Mouse (Mus musculus) CH12.LX (cell line): ENCODE data around the gene Zfp345. TPM values are rescaled to one million over a fixed set of nuclear protein-coding genes. Genes with fewer than 3 reads are reported as not detected.
"Not testable (repeated sequence)": the region's sequence is repeated elsewhere in the genome, so short reads cannot be mapped to it uniquely, and the experiment has no call there.

ENCODE experiments used
- DNase-seq: peaks from one replicate; pipeline ENCODE4 v3.0.0-alpha.2; 2013; ENCODE audit errors: extremely low read depth
- H3K27ac ChIP-seq: 2 replicates; pipeline ENCODE4 v1.5.1; 2012; ENCODE audit warnings: low read depth, mild to moderate bottlenecking, control low read depth, moderate library complexity; ENCODE audit not compliant: insufficient read depth
- H3K27me3 ChIP-seq: replicated peaks from 2 replicates; pipeline ENCODE3; 2012; ENCODE audit warnings: inconsistent platforms
- H3K36me3 ChIP-seq, 2 experiments: replicated peaks in 1 of 2; 2 replicates each; pipeline versions ENCODE3 to v1.6.1; 2012; ENCODE audit warnings: inconsistent platforms in 1 of 2, low read length in 1 of 2, mild to moderate bottlenecking in 1 of 2, mixed read lengths in 1 of 2, moderate library complexity in 1 of 2; ENCODE audit not compliant: control insufficient read depth in 1 of 2, insufficient read depth in 1 of 2
- H3K4me1 ChIP-seq, 2 experiments: 2 replicates each; pipeline ENCODE4 v1.6.1; 2012; ENCODE audit warnings: inconsistent platforms in 1 of 2, moderate library complexity in 1 of 2; ENCODE audit not compliant: insufficient read depth in 2 of 2, control insufficient read depth in 1 of 2
- H3K4me2 ChIP-seq: 2 replicates; pipeline ENCODE4 v1.6.1; 2012; ENCODE audit warnings: low read depth, mild to moderate bottlenecking, control low read depth; ENCODE audit not compliant: poor library complexity, insufficient read depth, severe bottlenecking
- H3K4me3 ChIP-seq, 3 experiments: fragments of 150-350 bp in 1 of 3; sonication (generic) in 1 of 3; replicated peaks in 1 of 3; 2 replicates each; pipeline versions ENCODE3 to v1.5.1; 2011 to 2012; ENCODE audit warnings: low read depth in 2 of 3, low read length in 2 of 3, mild to moderate bottlenecking in 2 of 3, moderate library complexity in 2 of 3, control low read depth in 1 of 3, improper control_type of control experiment in 1 of 3, inconsistent platforms in 1 of 3, mixed read lengths in 1 of 3; ENCODE audit not compliant: poor library complexity in 1 of 3
- H3K79me2 ChIP-seq: replicated peaks from 2 replicates; pipeline ENCODE4 v1.6.1; 2012; ENCODE audit warnings: mild to moderate bottlenecking, moderate library complexity; ENCODE audit not compliant: control insufficient read depth, poor library complexity, insufficient read depth, severe bottlenecking; ENCODE audit errors: extremely low read depth
- H3K9ac ChIP-seq: 2 replicates; pipeline ENCODE4 v1.6.1; 2012; ENCODE audit warnings: low read depth, mild to moderate bottlenecking, control low read depth, moderate library complexity; ENCODE audit not compliant: insufficient read depth
- H3K9me3 ChIP-seq: replicated peaks from 2 replicates; pipeline ENCODE3; 2012; ENCODE audit warnings: low read length, inconsistent platforms, mixed read lengths
- CTCF ChIP-seq, 2 experiments: IDR thresholded peaks in 1 of 2; conservative IDR thresholded peaks in 1 of 2; 2 replicates each; pipeline ENCODE4 v1.5.1; 2011 to 2012; ENCODE audit warnings: low read depth in 2 of 2, low read length in 2 of 2, improper control_type of control experiment in 1 of 2, inconsistent platforms in 1 of 2, mild to moderate bottlenecking in 1 of 2, moderate library complexity in 1 of 2
- ELF1 ChIP-seq: IDR thresholded peaks from 2 replicates; pipeline ENCODE4 v1.6.1; 2014; ENCODE audit warnings: low read depth, mild to moderate bottlenecking, inconsistent platforms, low read length, improper control_type of control experiment
- EP300 ChIP-seq: IDR thresholded peaks from 2 replicates; pipeline ENCODE4 v1.6.1; 2011; ENCODE audit warnings: low read length, improper control_type of control experiment
- HCFC1 ChIP-seq: IDR thresholded peaks from 2 replicates; pipeline ENCODE4 v1.6.1; 2012; ENCODE audit warnings: low read depth, mild to moderate bottlenecking, inconsistent platforms, low read length, improper control_type of control experiment
- JUN ChIP-seq: IDR thresholded peaks from 2 replicates; pipeline ENCODE4 v1.6.1; 2011; ENCODE audit warnings: low read depth, mild to moderate bottlenecking, low read length, improper control_type of control experiment, moderate library complexity; ENCODE audit not compliant: insufficient read depth
- KAT2A ChIP-seq: IDR thresholded peaks from 2 replicates; pipeline ENCODE4 v1.6.1; 2012; ENCODE audit warnings: low read length, improper control_type of control experiment, inconsistent platforms; ENCODE audit not compliant: insufficient replicate concordance
- NELFE ChIP-seq: IDR thresholded peaks from 2 replicates; pipeline ENCODE4 v1.6.1; 2011; ENCODE audit warnings: low read depth, low read length, improper control_type of control experiment
- NRF1 ChIP-seq: IDR thresholded peaks from 2 replicates; pipeline ENCODE4 v1.6.1; 2014; ENCODE audit warnings: low read depth, mild to moderate bottlenecking, inconsistent platforms, low read length, improper control_type of control experiment, moderate library complexity
- POLR2A ChIP-seq: IDR thresholded peaks from 2 replicates; pipeline ENCODE4 v1.6.1; 2011; ENCODE audit warnings: low read depth, mild to moderate bottlenecking, improper control_type of control experiment, low read length
- POLR2AphosphoS2 ChIP-seq: IDR thresholded peaks from 2 replicates; pipeline ENCODE4 v1.6.1; 2011; ENCODE audit warnings: low read depth, low read length, improper control_type of control experiment
- RAD21 ChIP-seq: IDR thresholded peaks from 2 replicates; pipeline ENCODE4 v1.6.1; 2011; ENCODE audit warnings: low read depth, mild to moderate bottlenecking, low read length, improper control_type of control experiment, moderate library complexity
- SIN3A ChIP-seq: IDR thresholded peaks from 2 replicates; pipeline ENCODE4 v1.6.1; 2012; ENCODE audit warnings: low read length, improper control_type of control experiment, inconsistent platforms
- SMC3 ChIP-seq: IDR thresholded peaks from 2 replicates; pipeline ENCODE4 v1.6.1; 2011; ENCODE audit warnings: low read depth, low read length, improper control_type of control experiment
- TBP ChIP-seq: conservative IDR thresholded peaks from 2 replicates; pipeline ENCODE4 v1.6.1; 2011; ENCODE audit warnings: low read depth, low read length, improper control_type of control experiment
- ZNF384 ChIP-seq: IDR thresholded peaks from 2 replicates; pipeline ENCODE4 v1.6.1; 2012; ENCODE audit warnings: low read depth, low read length, improper control_type of control experiment, inconsistent platforms
- dilution Hi-C: fragments of 300-500 bp; cut with MboI; formaldehyde crosslinking; loops from 2 replicates; pipeline ENCODE4 v1.14.3; 2020; ENCODE audit warnings: low sequenced_read_pairs; ENCODE audit not compliant: extremely low pct_unique_long_range_greater_than_20kb, extremely low pct_ligation_motif_present
- in situ Hi-C: fragments of 300-500 bp; cut with MboI; formaldehyde crosslinking; loops from 3 replicates; pipeline ENCODE4 v1.14.3; 2019; ENCODE audit warnings: low sequenced_read_pairs, low pct_ligation_motif_present, low pct_unique_long_range_greater_than_20kb, mixed read lengths
- polyA plus RNA-seq: library from polyadenylated mRNA; unstranded; fragments of >175 nt; gene quantifications from 2 replicates; pipeline ENCODE4 v1.2.1, GENCODE M21; 2012; ENCODE audit warnings: low read depth; ENCODE audit not compliant: insufficient read length
- total RNA-seq, 2 experiments: library from RNA; depleted of rRNA; stranded (reverse); fragments of 300-350 nt in 1 of 2; fragments of >200 nt in 1 of 2; gene quantifications; 2 replicates each; pipeline ENCODE4 v1.2.3; 2012 to 2014

Gene Zfp345
- total RNA-seq (2012; rRNA removed) (4.5 and 6.6 TPM in 2 replicates), total RNA-seq (2014; rRNA removed) (15.0 and 16.6 TPM in 2 replicates), polyA plus RNA-seq (6.0 and 6.3 TPM in 2 replicates)

- H3K79me2 ChIP-seq, H3K4me1 ChIP-seq, dilution Hi-C loops, H3K27me3 ChIP-seq, H3K36me3 ChIP-seq, H3K9me3 ChIP-seq: not testable (repeated sequence)
- Histone ChIP-seq H3K9ac (peak within 1 kb of the TSS; percentile 55), H3K4me3 (peak within 1 kb of the TSS; percentile 40 to 69 (median 54)), H3K27ac (peak within 1 kb of the TSS; percentile 40; the same call in 1 of the 2 replicates), H3K4me2 (peak within 1 kb of the TSS; percentile 87)
- TF ChIP-seq SMC3 = peak; percentile 39
- TF ChIP-seq HCFC1 = peak; percentile 51; the same call in 1 of the 2 replicates
- TF ChIP-seq POLR2A = peak; percentile 45; the same call in 1 of the 2 replicates
- peak; percentile 31; the same call in 1 of the 2 replicates for TF ChIP-seq NELFE
- TF ChIP-seq ZNF384 = peak; percentile 71
- TF ChIP-seq TBP = 0 out of 2 replicates have a peak, but pooled peaks have one; percentile 52
- TF ChIP-seq CTCF (conservative IDR thresholded peaks at IDR 0.05 in 1 of 2, IDR thresholded peaks at IDR 0.05 in 1 of 2; ENCODE audit: low read depth in 2 of 2, low read length in 2 of 2) = peak; percentile 32 to 61; a peak in 3 of 4 replicates
- TF ChIP-seq ELF1 = peak; percentile 55
- TF ChIP-seq RAD21 = peak; percentile 61
- DNase-seq = peak; percentile 63
- in situ Hi-C loops = loop anchor here (25.0 kb wide), 1 partner anchor 348 kb away; the partner anchor contains the start of gene Zfp120
These were observed at the start of gene Zfp345 for GRCm38 (mm10) chr2:150484939-150485778. Gene Zfp345, minus strand, starts transcription at chr2:150485091.

GRCm38 (mm10) chr2:150525703-150526207, 40.9 kb upstream of the Zfp345 start:
- no peak for TF ChIP-seq TBP
- TF ChIP-seq KAT2A = no peak
- TF ChIP-seq NRF1 = no peak
- TF ChIP-seq SIN3A = no peak
- TF ChIP-seq POLR2AphosphoS2 = no peak
- TF ChIP-seq JUN = no peak
- TF ChIP-seq EP300 = no peak
- dilution Hi-C loops = no loop called here

More at GRCm38 (mm10) chr2:150525703-150526207, 40.9 kb upstream of the Zfp345 start:
- Histone ChIP-seq H3K79me2 (no peaks in the 10 kb centered on the region), H3K9ac (no peak overlapping the region), H3K4me1 (no peaks in the 10 kb centered on the region), H3K4me2 (no peak overlapping the region), H3K36me3 (no peaks in the 10 kb centered on the region), H3K27me3 (peaks cover 56% of the 10 kb centered on the region), H3K9me3 (no peaks in the 10 kb centered on the region), H3K27ac (no peak overlapping the region), H3K4me3 (no peak overlapping the region)
- no peak for DNase-seq
- in situ Hi-C loops = no loop called here
